Mouse (Mus musculus) thymus, adult 2 months (tissue): ENCODE measurements around the gene Gm44973.

Experiments used
- CTCF ChIP-seq: fragments of 200-500 bp; IDR thresholded peaks from 2 replicates; pipeline ENCODE4 v1.5.1; 2012; ENCODE audit warnings: mild to moderate bottlenecking, control low read depth, low read length, moderate library complexity, borderline replicate concordance; ENCODE audit not compliant: control insufficient read depth, poor library complexity, insufficient read depth; ENCODE audit errors: extremely low read depth
- POLR2A ChIP-seq: fragments of 200-500 bp; IDR thresholded peaks from 2 replicates; pipeline ENCODE4 v1.6.1; 2012; ENCODE audit warnings: mild to moderate bottlenecking, low read length, control low read depth, moderate library complexity; ENCODE audit not compliant: control insufficient read depth, poor library complexity, insufficient read depth; ENCODE audit errors: extremely low read depth

DNA sequence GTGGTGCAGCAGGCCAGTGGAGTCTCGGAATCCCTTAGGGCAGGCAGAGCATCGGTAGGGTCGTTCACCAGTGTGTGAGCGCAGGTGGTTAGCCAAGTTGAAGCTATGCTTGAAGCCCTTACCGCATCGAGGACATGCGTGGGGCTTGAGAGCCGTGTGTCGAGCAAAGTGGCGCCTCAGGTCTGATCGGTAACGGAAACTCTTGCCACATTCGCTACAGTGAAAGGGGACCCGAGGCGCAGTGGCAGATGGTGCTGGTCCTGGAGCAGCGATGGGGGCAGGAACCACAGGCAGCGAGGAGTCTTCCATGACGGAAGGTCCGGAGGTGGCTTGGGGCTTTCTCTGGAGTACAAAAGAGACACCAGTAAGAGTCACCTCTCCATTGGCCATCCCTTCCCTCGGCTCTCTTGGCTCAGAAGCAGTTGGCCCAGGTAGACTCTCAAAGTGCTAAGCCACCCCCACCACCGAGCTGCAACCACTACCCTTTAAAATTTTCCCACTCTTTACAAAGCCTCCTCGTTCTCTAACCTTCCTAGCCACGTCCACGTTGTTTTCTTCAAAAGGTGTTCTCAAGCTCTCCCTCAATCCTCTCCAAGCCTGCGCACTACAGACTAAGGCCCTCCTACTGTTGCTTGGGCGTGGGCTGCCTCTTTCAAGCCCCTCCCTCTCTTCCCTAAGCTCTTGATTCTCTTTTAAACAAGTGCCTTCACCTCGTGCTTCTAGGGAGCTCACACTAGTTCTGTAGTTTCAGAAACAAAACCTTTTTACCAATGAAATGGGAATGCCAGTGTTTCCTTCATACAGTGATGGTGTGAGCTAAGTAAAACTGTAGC is 2.4 kb upstream of the Gm44973 start:
- no peak for TF ChIP-seq POLR2A
- no peak for TF ChIP-seq CTCF
